Mouse (Mus musculus): ENCODE measurements around the gene Nlrp10. TPM values are rescaled to one million over a fixed set of nuclear protein-coding genes. Genes with fewer than 3 reads are reported as not detected.

The Nlrp10 gene
- 0.06 TPM in 1 of 2 replicates, not detected in the other for polyA plus RNA-seq (2016; fragmentation: Nextera tagmentation; extraction: Ambion mirVana)

DNA sequence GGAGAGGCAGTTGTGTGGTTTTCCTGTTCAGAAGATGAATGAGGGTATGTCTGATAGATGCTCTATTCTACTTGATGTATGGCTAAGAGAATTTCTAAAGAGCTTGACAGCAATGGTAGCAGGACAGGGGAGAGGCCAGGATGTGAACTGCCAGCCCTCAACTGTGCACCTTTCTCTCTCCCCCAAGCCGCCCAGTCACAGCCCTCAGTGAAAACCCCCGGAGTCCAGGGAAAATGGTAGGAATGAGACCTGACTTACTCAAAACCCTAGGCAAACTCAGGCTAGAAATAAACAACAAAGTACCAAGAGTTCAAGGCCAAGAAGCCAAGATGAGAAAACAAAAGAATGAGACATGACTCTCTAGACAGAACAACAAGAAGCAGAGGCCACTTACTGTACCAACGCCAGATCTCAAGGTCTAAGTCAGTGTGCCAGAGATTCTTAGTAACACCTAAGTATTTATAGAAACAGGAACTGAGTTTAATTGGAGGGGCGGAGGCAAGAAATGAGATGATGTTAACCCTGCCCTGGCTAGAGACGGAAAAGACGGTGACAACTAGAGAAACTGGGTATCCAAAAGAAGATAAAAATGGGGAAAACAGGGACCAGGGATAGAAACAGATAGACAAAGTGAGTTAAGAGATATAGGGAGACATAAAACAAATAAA, at the start of gene Nlrp10:
TSS of gene Nlrp10 (minus strand) at position 453 of the 668 bp plus-strand sequence.
- Histone ChIP-seq H3K4me3 (no peak within 1 kb of the TSS), H3K9ac (replicated peaks) (no peak within 1 kb of the TSS), H3K4me2 (replicated peaks) (no peak within 1 kb of the TSS), H3K27ac (replicated peaks) (no peak within 1 kb of the TSS), H3K27me3 (no peaks in the 10 kb centered on the region), H3K4me1 (peaks cover under 1% of the 10 kb centered on the region; the same call in 1 of the 2 replicates), H3K36me3 (no peaks in the 10 kb centered on the region), H3K9me3 (no peaks in the 10 kb centered on the region)
- ATAC-seq (ENCODE audit: low FRiP score, low read depth), result no peak
- 85% methylated on average over 6 of the region's 6 CpGs for WGBS

DNA sequence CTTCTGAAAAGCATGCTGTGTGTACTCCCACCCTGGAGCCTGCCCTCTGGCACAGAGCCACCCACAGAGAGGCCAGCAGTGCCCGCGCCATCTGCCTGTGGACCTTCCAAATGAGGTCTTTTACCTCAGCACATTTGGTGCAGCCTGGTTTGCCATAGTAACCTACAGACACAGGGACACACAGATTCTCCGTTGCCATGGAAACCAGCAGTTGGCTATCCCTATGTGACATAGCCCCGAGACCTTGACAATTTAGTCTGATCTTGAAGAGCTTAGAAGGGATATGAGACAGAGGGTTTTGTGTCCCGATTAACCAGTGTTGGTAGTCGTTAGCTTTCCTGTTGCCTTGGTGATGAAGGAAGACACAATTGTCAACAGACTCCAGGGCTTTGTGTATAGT, 42.3 kb upstream of the Nlrp10 start:
- ATAC-seq (ENCODE audit: low FRiP score, low read depth), result peak; percentile 86
- peaks cover 87% of the 10 kb centered on the region for H3K27me3 ChIP-seq
- H3K4me2 ChIP-seq (replicated peaks), result peak overlapping the region; percentile 11; the same call in 1 of the 2 replicates

DNA sequence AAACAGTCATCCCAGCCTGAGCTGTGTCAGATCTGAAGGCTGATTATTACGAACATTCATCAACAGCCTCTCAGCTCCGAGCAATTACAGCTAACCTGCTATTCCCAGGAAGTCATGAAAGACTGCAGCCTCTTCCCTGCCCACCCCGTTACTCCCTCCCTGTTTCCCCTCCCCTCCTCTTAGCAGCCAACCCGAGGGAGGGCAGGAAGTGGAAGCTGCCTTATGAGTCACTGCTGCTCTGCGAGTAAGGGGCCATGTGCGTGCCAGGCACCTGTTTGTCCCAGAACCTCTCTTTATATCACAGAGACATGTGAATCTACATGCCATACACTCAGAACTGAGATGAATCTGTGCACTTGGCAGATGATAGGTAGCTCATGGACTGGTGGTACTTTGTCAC, 38.2 kb upstream of the Nlrp10 start:
- Histone ChIP-seq H3K27me3 (peaks cover 77% of the 10 kb centered on the region), H3K4me1 (peaks cover 16% of the 10 kb centered on the region), H3K36me3 (no peaks in the 10 kb centered on the region), H3K9me3 (no peaks in the 10 kb centered on the region), H3K4me3 (no peak overlapping the region), H3K4me2 (replicated peaks) (no peak overlapping the region), H3K27ac (replicated peaks) (no peak overlapping the region), H3K9ac (replicated peaks) (no peak overlapping the region)
- WGBS, result 62% methylated on average over 6 of the region's 6 CpGs
- ATAC-seq (ENCODE audit: low FRiP score, low read depth), result no peak

More for the DNA sequence above, 42.3 kb upstream of the Nlrp10 start:
- 21% methylated on average over 6 of the region's 6 CpGs for WGBS
- H3K36me3 ChIP-seq, result no peaks in the 10 kb centered on the region
- no peak overlapping the region for H3K4me3 ChIP-seq
- peak overlapping the region; percentile 64 for H3K27ac ChIP-seq (replicated peaks)
- H3K4me1 ChIP-seq, result peaks cover 16% of the 10 kb centered on the region
- no peaks in the 10 kb centered on the region for H3K9me3 ChIP-seq
- H3K9ac ChIP-seq (replicated peaks), result no peak overlapping the region

DNA sequence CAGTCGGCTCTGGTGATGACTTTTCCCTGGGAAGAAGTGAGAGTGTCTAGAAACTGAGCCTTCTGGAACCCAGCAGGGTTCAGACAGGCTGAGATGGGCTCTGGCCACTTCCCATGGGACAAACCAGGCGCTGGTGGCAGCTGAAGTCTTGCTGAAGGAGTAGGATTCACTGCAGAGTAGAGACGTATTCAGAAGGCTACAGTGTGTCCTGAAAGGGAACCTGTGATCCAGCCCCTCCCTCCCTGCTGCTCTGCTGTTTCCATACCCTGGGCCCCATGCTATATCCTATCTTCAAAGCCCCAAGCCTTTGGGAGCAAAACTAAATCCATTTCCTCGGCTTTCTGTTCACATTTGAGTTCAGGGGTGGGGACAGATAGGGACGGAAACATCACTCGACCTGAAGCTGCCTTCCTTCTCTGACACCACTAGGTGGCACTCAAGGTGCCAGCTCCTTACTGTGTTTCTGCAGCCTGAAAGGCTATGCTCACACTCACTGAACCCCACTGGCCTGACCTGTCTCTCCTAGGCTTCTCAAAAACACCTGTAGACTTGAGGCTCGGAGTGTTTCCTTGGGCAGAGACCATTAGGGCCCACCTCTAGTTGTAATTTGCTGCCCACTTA, 36.9 kb upstream of the Nlrp10 start:
- H3K4me1 ChIP-seq, result peaks cover 3% of the 10 kb centered on the region
- H3K9ac ChIP-seq (replicated peaks), result no peak overlapping the region
- WGBS, result 30% methylated on average over 7 of the region's 7 CpGs
- ATAC-seq (ENCODE audit: low FRiP score, low read depth), result peak; percentile 63
- H3K27me3 ChIP-seq, result peaks cover 81% of the 10 kb centered on the region
- H3K27ac ChIP-seq (replicated peaks), result no peak overlapping the region
- no peak overlapping the region for H3K4me3 ChIP-seq
- H3K36me3 ChIP-seq, result no peaks in the 10 kb centered on the region
- no peak overlapping the region for H3K4me2 ChIP-seq (replicated peaks)
- H3K9me3 ChIP-seq, result no peaks in the 10 kb centered on the region

DNA sequence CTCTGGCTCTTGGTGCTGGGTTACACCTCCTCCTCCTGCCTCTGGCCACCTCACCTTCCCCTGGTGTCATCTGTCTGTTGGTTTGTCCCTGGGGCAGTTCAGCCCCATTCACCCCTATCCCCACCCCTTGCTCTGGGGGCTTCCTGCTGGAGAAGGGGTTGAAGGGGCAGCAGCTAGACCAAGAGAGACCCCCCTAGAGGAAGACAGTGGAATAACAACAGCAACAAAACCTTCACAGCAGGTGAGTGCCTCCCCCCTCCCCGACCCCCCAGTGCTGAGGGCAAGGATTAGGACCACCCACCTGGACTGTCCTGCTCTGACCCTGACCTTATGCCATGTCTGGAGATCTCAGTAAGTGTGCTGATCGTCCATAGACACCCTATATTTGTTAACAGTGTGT, 36.0 kb upstream of the Nlrp10 start:
- Histone ChIP-seq H3K9me3 (no peaks in the 10 kb centered on the region), H3K4me3 (no peak overlapping the region), H3K9ac (replicated peaks) (no peak overlapping the region), H3K36me3 (no peaks in the 10 kb centered on the region), H3K4me2 (replicated peaks) (no peak overlapping the region), H3K27ac (replicated peaks) (no peak overlapping the region), H3K27me3 (peaks cover 72% of the 10 kb centered on the region), H3K4me1 (no peaks in the 10 kb centered on the region; the same call in 1 of the 2 replicates)
- WGBS, result 26% methylated on average over 2 of the region's 2 CpGs
- no peak for ATAC-seq (ENCODE audit: low FRiP score, low read depth)

DNA sequence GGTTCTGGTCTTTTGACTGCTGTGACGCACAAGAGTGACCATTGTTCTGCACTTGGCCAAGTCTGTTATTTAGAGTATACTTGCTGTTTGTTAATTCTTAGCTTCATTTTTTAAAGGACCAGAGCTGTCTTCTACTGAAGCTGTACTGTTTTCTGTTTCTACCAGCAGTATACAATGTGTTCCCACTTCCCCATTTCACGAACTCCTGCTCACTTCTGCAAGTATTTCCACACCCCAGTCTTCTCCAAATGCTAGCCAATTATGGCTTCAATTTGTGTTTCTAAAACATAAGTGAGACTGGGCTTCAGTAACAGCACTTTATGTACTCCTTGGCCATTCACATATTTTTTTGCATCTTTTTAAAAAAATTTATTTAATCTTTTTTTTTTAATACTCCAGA, 27.8 kb upstream of the Nlrp10 start:
- H3K9ac ChIP-seq (replicated peaks), result no peak overlapping the region
- no peaks in the 10 kb centered on the region for H3K4me1 ChIP-seq
- H3K36me3 ChIP-seq, result no peaks in the 10 kb centered on the region
- H3K4me2 ChIP-seq (replicated peaks), result no peak overlapping the region
- H3K4me3 ChIP-seq, result no peak overlapping the region
- H3K9me3 ChIP-seq, result no peaks in the 10 kb centered on the region
- 81% methylated on average over 2 of the region's 2 CpGs for WGBS
- H3K27me3 ChIP-seq, result peaks cover 20% of the 10 kb centered on the region
- no peak overlapping the region for H3K27ac ChIP-seq (replicated peaks)
- no peak for ATAC-seq (ENCODE audit: low FRiP score, low read depth)

DNA sequence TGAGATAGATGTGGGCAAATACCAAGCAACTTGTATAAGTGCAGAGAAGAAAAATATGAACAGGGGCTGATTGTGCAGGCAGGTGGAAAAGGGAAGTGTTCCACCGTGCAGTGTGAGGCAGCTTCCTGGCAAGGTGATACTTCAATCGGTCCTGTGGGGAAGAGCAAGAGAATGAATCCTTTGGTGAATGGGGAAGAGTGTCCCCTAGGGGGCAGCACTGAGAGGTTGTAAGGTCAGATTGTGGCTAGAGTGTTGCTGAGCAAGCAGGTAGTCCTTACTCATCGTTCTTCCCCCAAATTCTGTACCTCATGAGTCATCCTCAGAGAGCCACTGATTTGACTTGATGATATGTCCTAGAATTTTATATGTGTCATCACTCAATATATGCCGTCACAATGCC, 24.2 kb upstream of the Nlrp10 start:
- no peak overlapping the region for H3K4me3 ChIP-seq
- no peak overlapping the region for H3K9ac ChIP-seq (replicated peaks)
- no peak for ATAC-seq (ENCODE audit: low FRiP score, low read depth)
- H3K4me1 ChIP-seq, result peaks cover 14% of the 10 kb centered on the region
- H3K36me3 ChIP-seq, result no peaks in the 10 kb centered on the region
- H3K27me3 ChIP-seq, result peaks cover 47% of the 10 kb centered on the region
- no peaks in the 10 kb centered on the region for H3K9me3 ChIP-seq
- H3K27ac ChIP-seq (replicated peaks), result no peak overlapping the region
- H3K4me2 ChIP-seq (replicated peaks), result no peak overlapping the region
- 68% methylated on average over 4 of the region's 4 CpGs for WGBS

DNA sequence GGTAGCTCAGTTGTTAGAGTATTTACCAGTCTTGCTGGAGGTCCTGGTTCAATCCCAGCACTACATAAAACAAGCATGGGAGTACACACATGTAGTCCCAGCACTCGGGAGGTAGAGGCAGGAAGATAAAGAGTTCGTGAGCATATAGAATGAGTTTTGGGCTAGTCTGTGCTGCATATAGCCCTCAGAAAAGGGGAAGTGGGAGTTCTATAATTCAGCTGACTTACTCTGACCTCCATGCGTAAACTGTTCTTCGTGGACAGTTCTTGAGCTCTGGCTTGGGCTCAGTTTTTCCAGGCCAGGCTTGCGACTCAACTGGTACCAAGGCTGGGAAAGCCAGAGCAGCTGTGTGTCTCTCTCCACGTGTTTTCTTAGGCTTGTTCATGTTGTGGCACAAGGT, 22.8 kb upstream of the Nlrp10 start:
- Histone ChIP-seq H3K4me2 (replicated peaks) (no peak overlapping the region), H3K36me3 (no peaks in the 10 kb centered on the region), H3K4me1 (peaks cover 17% of the 10 kb centered on the region), H3K27ac (replicated peaks) (no peak overlapping the region), H3K9ac (replicated peaks) (no peak overlapping the region), H3K4me3 (no peak overlapping the region), H3K27me3 (peaks cover 57% of the 10 kb centered on the region), H3K9me3 (no peaks in the 10 kb centered on the region)
- 85% methylated on average over 6 of the region's 6 CpGs for WGBS
- ATAC-seq (ENCODE audit: low FRiP score, low read depth), result no peak

DNA sequence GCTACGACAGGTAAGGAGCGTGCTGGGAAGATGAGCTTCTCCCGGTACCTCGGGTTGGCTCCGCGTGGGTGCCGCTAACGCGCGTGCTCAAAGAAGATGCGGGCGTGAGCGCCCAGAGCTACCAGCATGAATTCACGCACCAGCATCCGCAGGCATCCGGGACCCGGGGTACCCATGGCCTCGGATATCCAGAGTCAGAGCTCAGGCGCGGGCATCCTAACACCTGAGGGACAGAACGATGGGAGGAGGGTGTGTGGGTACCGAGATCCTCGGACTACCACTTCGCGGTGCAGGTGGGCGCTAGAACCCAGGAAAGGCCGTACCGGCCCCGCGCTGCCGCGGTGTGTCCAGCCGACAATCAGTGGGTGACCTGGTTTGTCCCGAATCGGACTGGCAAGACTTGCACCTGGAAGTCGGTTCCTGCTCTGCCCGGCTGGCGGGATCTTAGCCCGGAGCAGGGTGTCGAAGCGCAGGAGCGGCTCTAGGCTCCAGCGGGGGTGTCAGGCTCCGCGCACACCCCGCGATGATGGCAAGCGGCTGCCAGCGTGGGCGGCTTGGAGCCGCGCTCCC, 20.9 kb upstream of the Nlrp10 start:
- Histone ChIP-seq H3K27ac (replicated peaks) (no peak overlapping the region), H3K27me3 (peaks cover 57% of the 10 kb centered on the region), H3K4me1 (peaks cover 17% of the 10 kb centered on the region), H3K4me2 (replicated peaks) (peak overlapping the region; percentile 99), H3K4me3 (peak overlapping the region; percentile 65), H3K36me3 (no peaks in the 10 kb centered on the region), H3K9ac (replicated peaks) (peak overlapping the region; percentile 66), H3K9me3 (no peaks in the 10 kb centered on the region)
- WGBS, result 1% methylated on average over 52 of the region's 52 CpGs
- ATAC-seq (ENCODE audit: low FRiP score, low read depth), result peak; percentile 41; the same call in 1 of the 2 replicates

DNA sequence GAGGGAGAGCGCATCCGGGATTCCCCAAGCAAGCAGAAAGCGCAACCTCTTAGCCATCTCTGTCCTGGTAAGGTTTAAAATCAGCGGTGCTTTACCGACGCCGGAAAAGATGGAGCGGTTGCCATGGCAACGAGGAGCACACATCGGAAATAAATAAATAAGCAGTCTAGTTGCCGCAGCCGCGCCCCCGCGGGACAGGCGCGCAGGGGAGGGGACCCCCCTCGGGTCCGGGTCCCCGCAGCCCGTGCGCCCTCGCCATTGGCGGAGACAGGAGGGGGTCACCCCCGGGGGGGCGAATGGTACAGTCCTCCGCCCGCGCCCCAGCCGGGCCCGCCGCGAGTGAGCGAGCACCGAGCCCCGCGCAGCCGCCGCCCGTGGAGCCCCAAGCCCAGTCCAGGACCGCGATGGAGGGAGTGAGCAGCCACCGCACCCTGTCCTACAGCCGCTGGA, 20.4 kb upstream of the Nlrp10 start, which contains the start of gene Tub:
TSS of gene Tub (plus strand) at position 27 of the 450 bp plus-strand sequence.
- Histone ChIP-seq H3K36me3 (0 out of 2 replicates have a peak, but pooled peaks cover 2% of the 10 kb centered on the region), H3K4me1 (peaks cover 17% of the 10 kb centered on the region), H3K27ac (replicated peaks) (no peak within 1 kb of the TSS), H3K9me3 (no peaks in the 10 kb centered on the region), H3K9ac (replicated peaks) (peak within 1 kb of the TSS; percentile 66), H3K4me2 (replicated peaks) (peak within 1 kb of the TSS; percentile 99), H3K27me3 (peaks cover 57% of the 10 kb centered on the region), H3K4me3 (peak within 1 kb of the TSS; percentile 65)
- ATAC-seq (ENCODE audit: low FRiP score, low read depth), result peak; percentile 83
- WGBS, result under 1% methylated on average over 43 of the region's 44 CpGs

DNA sequence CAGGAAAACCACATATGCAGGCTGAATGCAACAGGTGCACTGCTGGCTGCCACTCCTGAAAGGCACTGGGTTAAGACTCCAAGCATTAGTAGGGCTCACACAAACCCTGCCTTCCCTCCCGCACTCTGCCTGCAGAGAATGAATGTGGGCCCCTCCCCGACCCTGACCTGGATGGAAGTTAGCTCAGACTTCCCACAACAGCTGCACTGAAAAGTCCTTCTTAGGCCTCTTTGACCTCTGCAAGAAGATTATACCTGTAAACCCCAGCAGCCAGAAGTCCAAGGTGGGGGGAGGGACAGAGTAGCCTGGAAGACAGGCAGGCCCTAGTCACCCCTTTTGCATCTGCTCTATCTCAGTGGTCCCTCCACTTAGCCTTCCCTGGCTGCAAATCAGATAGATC, 19.3 kb upstream of the Nlrp10 start:
- Histone ChIP-seq H3K9ac (replicated peaks) (no peak overlapping the region), H3K9me3 (no peaks in the 10 kb centered on the region), H3K27me3 (peaks cover 56% of the 10 kb centered on the region), H3K4me3 (no peak overlapping the region), H3K4me1 (peaks cover 17% of the 10 kb centered on the region), H3K36me3 (peaks cover 9% of the 10 kb centered on the region; the same call in 1 of the 2 replicates), H3K27ac (replicated peaks) (no peak overlapping the region), H3K4me2 (replicated peaks) (no peak overlapping the region)
- no peak for ATAC-seq (ENCODE audit: low FRiP score, low read depth)
- WGBS, result 29% methylated on average over 2 of the region's 2 CpGs

DNA sequence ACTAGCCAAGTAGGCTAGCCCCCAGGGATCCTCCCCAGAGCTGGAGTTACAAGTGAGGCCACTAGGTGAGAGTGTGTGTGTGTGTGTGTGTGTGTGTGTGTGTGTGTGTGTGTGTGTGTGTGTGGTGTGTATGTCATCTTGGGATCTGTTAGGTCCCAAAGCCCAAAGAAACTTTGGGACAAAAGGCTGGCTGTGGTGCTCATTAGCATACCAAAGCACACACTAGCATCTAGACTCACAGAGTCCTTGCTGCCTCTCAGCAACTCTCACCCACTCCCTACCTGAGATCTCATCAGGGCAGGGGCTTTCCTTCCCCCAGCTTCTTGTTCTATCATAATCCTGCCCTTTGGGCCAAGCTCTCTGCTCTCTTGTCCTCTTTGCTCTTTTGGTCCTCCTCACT, 18.6 kb upstream of the Nlrp10 start:
- H3K9me3 ChIP-seq, result no peaks in the 10 kb centered on the region
- no peak overlapping the region for H3K4me2 ChIP-seq (replicated peaks)
- peaks cover 17% of the 10 kb centered on the region for H3K4me1 ChIP-seq
- no peak for ATAC-seq (ENCODE audit: low FRiP score, low read depth)
- H3K4me3 ChIP-seq, result no peak overlapping the region
- H3K9ac ChIP-seq (replicated peaks), result no peak overlapping the region
- peaks cover 53% of the 10 kb centered on the region for H3K27me3 ChIP-seq
- H3K27ac ChIP-seq (replicated peaks), result no peak overlapping the region
- peaks cover 10% of the 10 kb centered on the region; the same call in 1 of the 2 replicates for H3K36me3 ChIP-seq

Measured in midbrain, embryonic 12.5 days (tissue).